Comparison of ENCODE assay signal across 23 mouse cellular contexts in the genomic region with DNA sequence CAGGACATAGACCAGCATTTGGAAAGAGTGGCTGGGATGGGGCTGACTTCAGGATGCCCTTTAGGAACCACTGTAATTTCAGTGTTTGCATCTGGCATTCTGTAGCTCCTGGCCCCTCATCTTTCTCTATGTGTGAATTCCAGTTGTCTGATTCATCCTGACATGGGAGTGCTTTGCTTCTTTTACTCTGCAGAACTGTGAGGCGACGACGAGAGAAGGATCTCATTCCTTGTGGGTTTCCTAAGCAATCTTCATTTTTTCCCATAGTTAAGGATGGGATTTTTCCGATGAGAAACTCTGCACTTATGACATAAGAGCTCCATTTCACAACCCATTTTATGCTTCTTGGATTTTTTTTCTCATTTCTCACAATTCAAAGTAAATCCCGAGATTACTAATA.
DNase-seq lines count a peak whose midpoint lies in the region; ATAC-seq and TF ChIP-seq lines count a peak whose summit lies in the region.
"Had no signal": no experiment of that assay in that cellular context is flagged by ENCODE, and none has a peak within 500 bp of the region (broad histone marks: within the 10 kb centered on the region; RNA-seq: fewer than 3 reads in every experiment).

No protein-coding gene starts in this region.

- H3K4me2 ChIP-seq in liver, embryonic 11.5 days = no peak overlapping the region
- H3K4me2 ChIP-seq: embryonic facial prominence, embryonic 12.5 days; embryonic facial prominence, embryonic 15.5 days; forebrain, embryonic 12.5 days; forebrain, embryonic 15.5 days; heart, embryonic 13.5 days; hindbrain, embryonic 12.5 days; hindbrain, embryonic 15.5 days had no signal

- H3K9ac ChIP-seq in liver, adult 2 months (ENCODE audit: low read depth, low read length) = no peak overlapping the region
- H3K9ac ChIP-seq in liver, embryonic 11.5 days (ENCODE audit: low read depth, low read length) = no peak overlapping the region
- H3K9ac ChIP-seq: embryonic facial prominence, embryonic 12.5 days; embryonic facial prominence, embryonic 15.5 days; forebrain, embryonic 12.5 days; forebrain, embryonic 15.5 days; heart, embryonic 13.5 days; hindbrain, embryonic 12.5 days; hindbrain, embryonic 15.5 days had no signal

- 67% methylated on average over 5 of the region's 5 CpGs for WGBS in liver, adult 2 months
- whole genome bisulfite sequencing in liver, embryonic 11.5 days = 72% methylated on average over 5 of the region's 5 CpGs

- DNase-seq in liver, adult 2 months (ENCODE audit: extremely low read depth, low read depth, low spot score) = no peak
- no peak for DNase-seq in liver, embryonic 11.5 days (ENCODE audit: low spot score)
- DNase-seq in 3T3-L1 (ENCODE audit: low read depth, low spot score) = peak; percentile 62
- DNase-seq in NIH3T3 (ENCODE audit: low read depth) = peak; percentile 73
- DNase-seq: adrenal gland, postnatal 14 days; cerebellum, adult 11 months; cerebellum, adult 2 months; cerebellum, adult 9-11 months; cerebellum, postnatal 25 days; gastrocnemius, postnatal 25 days; heart, adult 2 months had no signal

- peak overlapping the region; percentile 55 for H3K27ac ChIP-seq in liver, adult 2 months (replicated peaks; ENCODE audit: insufficient read depth, low read depth, low read length)
- H3K27ac ChIP-seq in liver, embryonic 11.5 days (ENCODE audit: low read depth, low read length) = no peak overlapping the region
- H3K27ac ChIP-seq: embryonic facial prominence, embryonic 12.5 days; embryonic facial prominence, embryonic 15.5 days; forebrain, embryonic 12.5 days; forebrain, embryonic 15.5 days; heart, adult 2 months; heart, embryonic 10.5 days; heart, embryonic 13.5 days; hindbrain, embryonic 12.5 days; hindbrain, embryonic 15.5 days had no signal

- no peaks in the 10 kb centered on the region for H3K9me3 ChIP-seq in liver, embryonic 11.5 days (ENCODE audit: control insufficient read depth, low read length)
- H3K9me3 ChIP-seq: embryonic facial prominence, embryonic 12.5 days; embryonic facial prominence, embryonic 15.5 days; forebrain, embryonic 12.5 days; forebrain, embryonic 15.5 days; heart, embryonic 10.5 days; heart, embryonic 13.5 days; hindbrain, embryonic 12.5 days; hindbrain, embryonic 15.5 days had no signal

- TF ChIP-seq POLR2A in liver, adult 2 months (IDR thresholded peaks at IDR 0.05; ENCODE audit: extremely low read depth, insufficient read depth, low read length) = no peak

- ATAC-seq in liver, embryonic 11.5 days (replicated peaks; ENCODE audit: low FRiP score) = no peak
- no peak for ATAC-seq in megakaryocyte-erythroid progenitor cell, adult 5-6 weeks (replicated peaks; ENCODE audit: low FRiP score, low TSS enrichment, poor library complexity, severe bottlenecking)
- ATAC-seq in megakaryocyte, adult 5-6 weeks (ENCODE audit: poor library complexity, severe bottlenecking) = no peak
- ATAC-seq: CD4-positive, CD25-positive, alpha-beta regulatory T cell, adult 4 months; forebrain, embryonic 15.5 days; Patski had no signal

- no peaks in the 10 kb centered on the region for H3K27me3 ChIP-seq in liver, adult 2 months (ENCODE audit: control insufficient read depth, insufficient read depth, low read length)
- H3K27me3 ChIP-seq in liver, embryonic 11.5 days (replicated peaks; ENCODE audit: control insufficient read depth, insufficient read depth, low read length) = no peaks in the 10 kb centered on the region
- H3K27me3 ChIP-seq: embryonic facial prominence, embryonic 12.5 days; embryonic facial prominence, embryonic 15.5 days; forebrain, embryonic 12.5 days; forebrain, embryonic 15.5 days; heart, embryonic 13.5 days; hindbrain, embryonic 12.5 days; hindbrain, embryonic 15.5 days had no signal

- H3K36me3 ChIP-seq in liver, adult 2 months (ENCODE audit: control insufficient read depth, insufficient read depth, low read length) = no peaks in the 10 kb centered on the region
- H3K36me3 ChIP-seq in liver, embryonic 11.5 days (ENCODE audit: control insufficient read depth, insufficient read depth, low read length) = no peaks in the 10 kb centered on the region
- H3K36me3 ChIP-seq: embryonic facial prominence, embryonic 12.5 days; embryonic facial prominence, embryonic 15.5 days; forebrain, embryonic 12.5 days; forebrain, embryonic 15.5 days; heart, embryonic 10.5 days; heart, embryonic 13.5 days; hindbrain, embryonic 12.5 days; hindbrain, embryonic 15.5 days had no signal

- TF ChIP-seq CTCF in liver, adult 2 months (IDR thresholded peaks at IDR 0.05; ENCODE audit: low read depth, low read length) = no peak

- no peaks in the 10 kb centered on the region for H3K79me2 ChIP-seq in liver, adult 2 months (ENCODE audit: control insufficient read depth, insufficient read depth, low read length)

- H3K4me3 ChIP-seq in liver, adult 2 months (ENCODE audit: insufficient read depth, low read depth, low read length) = no peak overlapping the region
- no peak overlapping the region for H3K4me3 ChIP-seq in liver, embryonic 11.5 days (ENCODE audit: low read depth, low read length)
- H3K4me3 ChIP-seq: embryonic facial prominence, embryonic 12.5 days; embryonic facial prominence, embryonic 15.5 days; forebrain, embryonic 12.5 days; forebrain, embryonic 15.5 days; heart, adult 2 months; heart, embryonic 10.5 days; heart, embryonic 13.5 days; hindbrain, embryonic 12.5 days; hindbrain, embryonic 15.5 days had no signal

- H3K4me1 ChIP-seq in liver, adult 2 months (ENCODE audit: control insufficient read depth, insufficient read depth, low read length) = no peaks in the 10 kb centered on the region; the same call in 1 of the 2 replicates
- no peaks in the 10 kb centered on the region for H3K4me1 ChIP-seq in liver, embryonic 11.5 days (replicated peaks; ENCODE audit: control insufficient read depth, insufficient read depth, low read length)
- H3K4me1 ChIP-seq: embryonic facial prominence, embryonic 12.5 days; embryonic facial prominence, embryonic 15.5 days; forebrain, embryonic 12.5 days; forebrain, embryonic 15.5 days; hindbrain, embryonic 12.5 days; hindbrain, embryonic 15.5 days had no signal

Comparison
In these comparisons a context has a peak if more than half of its experiments do, and no peak if none do; other contexts are left out.
1. DNase-seq: peak in 3T3-L1 (single experiment) and NIH3T3 (single experiment); none in liver, adult 2 months (single experiment) and liver, embryonic 11.5 days (single experiment).